Mouse (Mus musculus): Measurements from ENCODE around the gene Ubac2. TPM values are rescaled to one million over a fixed set of nuclear protein-coding genes. Genes with fewer than 3 reads are reported as not detected.

Gene Ubac2
- polyA plus RNA-seq, 1 experiment from 2014 or later = 25.5 TPM

- ATAC-seq = no peak
- H3K27ac ChIP-seq = no peak overlapping the region
- no peaks in the 10 kb centered on the region for H3K27me3 ChIP-seq (replicated peaks)
- no peak overlapping the region for H3K9ac ChIP-seq
- H3K4me3 ChIP-seq = no peak overlapping the region
- no peak overlapping the region for H3K4me2 ChIP-seq
- 0 out of 2 replicates have a peak, but pooled peaks cover 3% of the 10 kb centered on the region for H3K4me1 ChIP-seq
- WGBS (ENCODE audit: insufficient replicate concordance) = 79% methylated on average over 5 of the region's 5 CpGs
- H3K36me3 ChIP-seq = peaks cover 34% of the 10 kb centered on the region
- no peaks in the 10 kb centered on the region for H3K9me3 ChIP-seq (replicated peaks)
Measured at GRCm38 (mm10) chr14:121915143-121915542, 36.7 kb downstream of the Ubac2 start.

- no peak within 1 kb of the TSS for H3K4me3 ChIP-seq
- H3K9me3 ChIP-seq (replicated peaks) = no peaks in the 10 kb centered on the region
- ATAC-seq = no peak
- 0 out of 2 replicates have a peak, but pooled peaks cover 7% of the 10 kb centered on the region for H3K4me1 ChIP-seq
- H3K4me2 ChIP-seq = no peak within 1 kb of the TSS
- 61% methylated on average over 8 of the region's 8 CpGs for WGBS (ENCODE audit: insufficient replicate concordance)
- H3K9ac ChIP-seq = no peak within 1 kb of the TSS
- H3K27ac ChIP-seq = no peak within 1 kb of the TSS
- H3K36me3 ChIP-seq = peaks cover 30% of the 10 kb centered on the region
- no peaks in the 10 kb centered on the region for H3K27me3 ChIP-seq (replicated peaks)
Measured at GRCm38 (mm10) chr14:121915621-121916020, 37.2 kb downstream of the Ubac2 start, which contains the start of gene Gpr18. Gpr18 (minus strand) TSS chr14:121915781.

DNA sequence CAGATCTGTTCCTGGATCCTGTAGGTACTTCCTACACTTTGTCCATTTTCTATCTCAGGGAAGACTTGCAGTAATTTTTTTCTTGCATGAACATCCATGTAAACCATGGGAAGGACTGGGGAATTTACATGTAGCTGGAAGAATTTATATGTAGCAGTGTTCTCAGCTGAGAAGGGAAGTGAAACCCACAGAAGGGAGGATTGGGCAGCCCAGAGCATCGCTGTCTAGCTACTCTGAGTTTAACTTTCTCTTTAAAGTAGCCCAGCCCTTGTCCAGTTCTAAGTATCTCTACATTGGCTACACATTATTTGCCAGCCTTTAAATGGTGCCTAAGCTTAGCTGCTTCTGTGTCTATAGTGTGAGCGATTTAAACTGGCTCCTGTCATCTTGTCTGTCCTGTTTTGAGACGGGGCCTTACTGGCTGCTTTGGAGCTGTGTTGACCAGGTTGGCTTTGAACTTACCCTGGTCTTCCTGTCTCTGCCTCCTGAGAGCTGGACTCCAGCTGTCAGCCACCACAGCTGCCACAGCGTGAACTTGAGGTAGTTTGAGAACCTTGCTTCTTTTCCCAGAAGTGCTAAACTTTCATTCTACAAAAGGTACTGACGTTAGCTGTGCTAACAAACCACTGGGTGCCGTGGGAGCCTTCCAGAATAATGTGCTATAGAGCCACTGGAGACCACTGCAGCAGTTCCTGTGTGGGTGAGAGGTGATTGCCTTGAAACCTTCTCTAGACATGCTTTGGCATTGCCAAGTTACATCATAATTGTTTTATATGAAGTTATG, 38.1 kb downstream of the Ubac2 start:
- Histone ChIP-seq H3K4me1 (0 out of 2 replicates have a peak, but pooled peaks cover 11% of the 10 kb centered on the region), H3K9ac (no peak overlapping the region), H3K27ac (no peak overlapping the region), H3K36me3 (peaks cover 25% of the 10 kb centered on the region), H3K4me2 (no peak overlapping the region), H3K27me3 (replicated peaks) (no peaks in the 10 kb centered on the region), H3K4me3 (no peak overlapping the region), H3K9me3 (replicated peaks) (no peaks in the 10 kb centered on the region)
- 70% methylated on average over 6 of the region's 6 CpGs for WGBS (ENCODE audit: insufficient replicate concordance)
- ATAC-seq = no peak

GRCm38 (mm10) chr14:121918266-121918665, 39.8 kb downstream of the Ubac2 start:
- Histone ChIP-seq H3K9me3 (replicated peaks) (no peaks in the 10 kb centered on the region), H3K4me3 (no peak overlapping the region), H3K4me1 (0 out of 2 replicates have a peak, but pooled peaks cover 11% of the 10 kb centered on the region), H3K4me2 (no peak overlapping the region), H3K9ac (no peak overlapping the region), H3K27ac (no peak overlapping the region), H3K27me3 (replicated peaks) (no peaks in the 10 kb centered on the region), H3K36me3 (peaks cover 11% of the 10 kb centered on the region)
- ATAC-seq = peak; percentile 64
- 61% methylated on average over 3 of the region's 3 CpGs for WGBS (ENCODE audit: insufficient replicate concordance)

DNA sequence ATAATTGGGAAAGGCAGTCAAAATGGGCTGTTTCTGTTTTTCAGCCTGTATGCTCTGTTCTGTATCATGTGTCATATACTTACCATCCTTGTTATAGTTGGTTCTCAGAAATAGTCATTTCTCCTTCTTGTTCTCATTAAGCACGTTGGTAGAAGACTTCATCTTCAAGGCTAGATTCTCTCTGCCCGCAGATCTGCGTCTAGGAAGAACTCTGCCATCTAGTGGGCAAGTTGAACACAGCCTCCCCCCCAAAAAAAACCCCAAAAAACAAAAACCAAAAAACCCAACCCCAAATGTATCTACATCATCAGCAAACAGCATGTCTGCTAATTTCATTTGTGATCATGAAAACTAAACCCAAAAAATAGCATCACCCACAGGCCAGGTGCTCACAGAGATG, 41.3 kb downstream of the Ubac2 start:
- Histone ChIP-seq H3K36me3 (peaks cover 11% of the 10 kb centered on the region), H3K9ac (no peak overlapping the region), H3K4me3 (no peak overlapping the region), H3K4me1 (0 out of 2 replicates have a peak, but pooled peaks cover 11% of the 10 kb centered on the region), H3K9me3 (replicated peaks) (no peaks in the 10 kb centered on the region), H3K4me2 (no peak overlapping the region), H3K27ac (no peak overlapping the region), H3K27me3 (replicated peaks) (no peaks in the 10 kb centered on the region)
- 31% methylated on average over 3 of the region's 3 CpGs for WGBS (ENCODE audit: insufficient replicate concordance)
- ATAC-seq = no peak

DNA sequence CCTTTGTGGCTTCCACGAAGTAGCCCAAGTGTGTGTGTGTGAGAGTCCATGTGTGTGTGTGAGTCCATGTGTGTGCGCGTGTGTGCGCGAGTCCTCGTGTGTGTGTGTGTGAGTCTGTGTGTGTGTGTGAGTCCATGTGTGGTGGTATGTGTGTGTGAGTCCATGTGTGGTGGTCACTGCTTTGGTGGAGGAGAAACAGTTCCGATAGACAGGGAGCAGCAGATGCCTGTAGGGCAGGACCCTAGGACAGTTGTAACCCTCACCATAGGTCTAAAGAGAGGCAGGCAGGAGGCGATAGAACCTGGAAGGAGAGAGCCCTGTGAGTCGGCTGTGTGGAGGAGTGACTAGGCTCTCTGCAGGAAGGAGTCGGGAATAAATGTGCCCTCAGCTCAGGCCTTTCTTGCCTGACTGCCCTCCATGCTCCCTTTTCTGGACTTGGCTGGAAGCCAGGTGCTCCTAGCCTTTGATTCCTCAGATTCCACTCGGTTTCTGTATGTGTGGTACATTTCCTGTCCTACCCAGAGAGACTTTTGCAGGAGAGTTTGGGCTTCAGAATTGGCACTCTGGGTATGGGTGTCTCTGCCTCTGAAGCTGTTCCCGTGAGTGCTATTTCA, 42.2 kb downstream of the Ubac2 start:
- Histone ChIP-seq H3K4me3 (no peak overlapping the region), H3K36me3 (peaks cover 11% of the 10 kb centered on the region), H3K9ac (no peak overlapping the region), H3K4me2 (no peak overlapping the region), H3K27me3 (replicated peaks) (no peaks in the 10 kb centered on the region), H3K9me3 (replicated peaks) (no peaks in the 10 kb centered on the region), H3K27ac (no peak overlapping the region), H3K4me1 (0 out of 2 replicates have a peak, but pooled peaks cover 8% of the 10 kb centered on the region)
- WGBS (ENCODE audit: insufficient replicate concordance) = 79% methylated on average over 12 of the region's 12 CpGs
- no peak for ATAC-seq

DNA sequence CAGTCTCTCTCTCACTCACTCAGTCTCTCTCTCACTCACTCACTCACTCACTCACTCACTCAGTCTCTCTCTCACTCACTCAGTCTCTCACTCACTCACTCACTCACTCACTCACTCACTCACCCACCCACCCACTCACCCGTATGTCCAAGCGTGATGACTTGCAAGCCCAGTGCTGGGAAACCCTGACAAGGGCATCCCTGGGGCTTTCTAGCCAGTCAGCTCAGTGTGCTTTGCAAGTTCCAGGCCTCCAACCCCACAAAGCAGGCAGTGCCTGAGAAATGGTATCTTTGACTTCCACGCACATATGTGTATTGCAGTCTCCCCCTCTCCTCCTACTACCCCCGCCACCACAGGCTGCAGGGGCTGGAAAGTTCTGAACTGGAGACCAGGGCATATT, 43.6 kb downstream of the Ubac2 start:
- no peak overlapping the region for H3K4me2 ChIP-seq
- 0 out of 2 replicates have a peak, but pooled peaks cover 8% of the 10 kb centered on the region for H3K4me1 ChIP-seq
- H3K36me3 ChIP-seq = peaks cover 6% of the 10 kb centered on the region
- H3K4me3 ChIP-seq = no peak overlapping the region
- no peaks in the 10 kb centered on the region for H3K27me3 ChIP-seq (replicated peaks)
- no peak overlapping the region for H3K9ac ChIP-seq
- no peak for ATAC-seq
- H3K9me3 ChIP-seq (replicated peaks) = no peaks in the 10 kb centered on the region
- WGBS (ENCODE audit: insufficient replicate concordance) = 84% methylated on average over 4 of the region's 4 CpGs
- H3K27ac ChIP-seq = no peak overlapping the region

DNA sequence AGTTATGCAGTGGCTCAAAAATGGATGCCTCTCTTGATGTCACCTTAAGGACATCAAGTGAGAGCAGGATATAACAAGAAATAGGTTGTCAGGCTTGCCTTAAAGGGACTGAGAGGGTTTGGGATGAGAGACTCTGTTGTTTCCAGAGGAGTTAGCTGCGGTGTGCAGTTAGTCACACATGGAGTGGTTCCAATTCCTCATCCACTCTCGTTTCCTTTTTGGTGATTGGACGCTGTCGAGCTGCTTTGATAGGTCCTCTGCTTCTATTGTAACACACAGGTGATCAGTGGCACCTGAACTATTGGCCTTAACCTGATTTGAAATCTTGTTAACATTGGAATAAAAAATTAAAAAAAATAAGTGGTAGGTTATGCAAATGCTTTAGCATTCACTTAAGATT, 44.3 kb downstream of the Ubac2 start:
- no peak overlapping the region for H3K27ac ChIP-seq
- H3K27me3 ChIP-seq (replicated peaks) = no peaks in the 10 kb centered on the region
- 0 out of 2 replicates have a peak, but pooled peaks cover 8% of the 10 kb centered on the region for H3K4me1 ChIP-seq
- no peaks in the 10 kb centered on the region for H3K36me3 ChIP-seq
- no peak overlapping the region for H3K9ac ChIP-seq
- H3K9me3 ChIP-seq (replicated peaks) = no peaks in the 10 kb centered on the region
- H3K4me2 ChIP-seq = no peak overlapping the region
- WGBS (ENCODE audit: insufficient replicate concordance) = 83% methylated on average over 4 of the region's 4 CpGs
- H3K4me3 ChIP-seq = no peak overlapping the region
- ATAC-seq = no peak

DNA sequence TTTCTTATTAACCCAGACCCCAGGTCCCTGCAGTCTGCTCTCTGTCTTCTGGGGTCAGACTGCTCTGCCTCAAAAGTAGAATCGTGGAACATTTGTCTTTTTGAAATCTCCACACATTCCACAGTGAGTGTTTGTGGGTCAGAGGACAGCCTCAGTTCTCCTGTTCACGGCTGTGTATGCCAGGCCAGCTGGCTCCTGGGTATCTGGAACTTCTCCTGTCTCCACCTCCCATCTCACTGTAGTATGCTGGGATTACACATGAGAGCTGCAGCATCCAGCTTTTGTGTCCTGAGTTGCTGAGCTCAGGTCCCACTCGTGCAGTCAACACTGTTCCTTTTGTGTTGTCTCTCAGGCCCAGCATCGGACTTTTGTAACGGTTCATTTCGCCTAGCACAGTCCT, 46.5 kb downstream of the Ubac2 start:
- Histone ChIP-seq H3K27me3 (replicated peaks) (no peaks in the 10 kb centered on the region), H3K36me3 (no peaks in the 10 kb centered on the region), H3K4me3 (no peak overlapping the region), H3K4me1 (peaks cover 23% of the 10 kb centered on the region), H3K4me2 (no peak overlapping the region), H3K27ac (no peak overlapping the region), H3K9me3 (replicated peaks) (no peaks in the 10 kb centered on the region), H3K9ac (no peak overlapping the region)
- 75% methylated on average over 6 of the region's 6 CpGs for WGBS (ENCODE audit: insufficient replicate concordance)
- no peak for ATAC-seq

- 83% methylated on average over 6 of the region's 6 CpGs for WGBS (ENCODE audit: insufficient replicate concordance)
- ATAC-seq = no peak
- H3K4me3 ChIP-seq = no peak overlapping the region
Measured at GRCm38 (mm10) chr14:121926901-121927300, 48.5 kb downstream of the Ubac2 start.

GRCm38 (mm10) chr14:121927451-121927850, 49.0 kb downstream of the Ubac2 start:
- Histone ChIP-seq H3K9ac (no peak overlapping the region), H3K9me3 (replicated peaks) (no peaks in the 10 kb centered on the region), H3K4me2 (no peak overlapping the region), H3K27ac (no peak overlapping the region), H3K4me1 (peaks cover 36% of the 10 kb centered on the region), H3K36me3 (no peaks in the 10 kb centered on the region), H3K27me3 (replicated peaks) (no peaks in the 10 kb centered on the region), H3K4me3 (no peak overlapping the region)
- WGBS (ENCODE audit: insufficient replicate concordance) = 85% methylated on average over 8 of the region's 8 CpGs
- no peak for ATAC-seq

More at GRCm38 (mm10) chr14:121926901-121927300, 48.5 kb downstream of the Ubac2 start:
- Histone ChIP-seq H3K9me3 (replicated peaks) (no peaks in the 10 kb centered on the region), H3K9ac (no peak overlapping the region), H3K27me3 (replicated peaks) (no peaks in the 10 kb centered on the region), H3K27ac (no peak overlapping the region; the same call in 1 of the 2 replicates), H3K36me3 (no peaks in the 10 kb centered on the region), H3K4me1 (peaks cover 32% of the 10 kb centered on the region), H3K4me2 (no peak overlapping the region)

Measured in liver, embryonic 12.5 days (tissue).